Mouse (Mus musculus): Measurements from ENCODE around the gene Fam129a.
"Not testable (repeated sequence)": the region's sequence is repeated elsewhere in the genome, so short reads cannot be mapped to it uniquely, and the experiment has no call there.

Gene Fam129a

DNA sequence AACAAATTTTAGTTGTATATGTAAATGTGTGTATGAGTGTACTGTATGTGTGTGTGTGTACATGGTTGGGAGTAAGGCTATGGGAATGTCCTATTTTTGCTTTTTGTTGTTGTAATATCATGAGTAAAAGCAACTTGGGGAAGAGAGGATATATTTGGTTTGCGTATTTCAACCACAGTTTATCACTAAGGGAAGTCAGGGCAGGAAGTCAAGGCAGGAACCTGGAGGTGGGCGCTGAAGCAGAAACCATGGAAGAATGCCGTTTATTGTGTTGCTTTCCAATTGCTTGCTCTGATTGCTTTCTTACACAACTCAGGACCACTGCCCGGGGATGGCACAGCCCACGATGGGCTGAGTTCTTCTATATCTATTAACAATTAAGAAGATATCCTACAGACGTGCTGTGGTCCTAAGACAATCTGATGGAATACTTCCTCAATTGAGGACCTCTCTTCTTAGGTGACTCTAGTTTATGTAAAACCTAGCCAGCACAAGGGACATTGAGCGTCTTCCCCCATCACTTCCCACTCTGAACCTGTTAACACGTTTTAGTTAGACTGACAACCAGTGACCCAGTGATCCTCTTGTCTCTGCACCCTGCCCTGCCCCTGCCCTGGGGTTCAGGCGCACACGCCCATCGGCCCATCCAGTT lies 13.7 kb downstream of the Fam129a start:
- DNase-seq: no peak

DNA sequence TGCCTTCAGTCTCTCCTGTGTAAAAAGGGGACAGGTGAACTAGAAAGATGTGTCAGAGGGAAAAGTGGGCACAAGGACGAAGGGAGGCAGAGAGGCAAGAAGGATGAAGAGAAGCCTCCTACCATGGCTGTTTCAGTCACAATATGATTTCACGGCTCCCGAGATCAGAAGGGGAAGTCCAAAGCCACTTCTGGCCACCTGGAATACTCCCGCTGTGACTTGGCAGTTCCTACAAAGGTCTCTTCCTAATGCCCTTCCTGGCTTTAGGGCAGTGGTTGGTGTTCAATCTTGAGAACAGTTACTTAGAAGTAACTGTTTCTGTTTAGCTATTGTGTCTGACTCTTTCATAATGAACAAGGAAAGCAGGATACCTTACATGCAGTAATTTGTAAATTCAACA lies 14.7 kb downstream of the Fam129a start:
- no peak for DNase-seq

DNA sequence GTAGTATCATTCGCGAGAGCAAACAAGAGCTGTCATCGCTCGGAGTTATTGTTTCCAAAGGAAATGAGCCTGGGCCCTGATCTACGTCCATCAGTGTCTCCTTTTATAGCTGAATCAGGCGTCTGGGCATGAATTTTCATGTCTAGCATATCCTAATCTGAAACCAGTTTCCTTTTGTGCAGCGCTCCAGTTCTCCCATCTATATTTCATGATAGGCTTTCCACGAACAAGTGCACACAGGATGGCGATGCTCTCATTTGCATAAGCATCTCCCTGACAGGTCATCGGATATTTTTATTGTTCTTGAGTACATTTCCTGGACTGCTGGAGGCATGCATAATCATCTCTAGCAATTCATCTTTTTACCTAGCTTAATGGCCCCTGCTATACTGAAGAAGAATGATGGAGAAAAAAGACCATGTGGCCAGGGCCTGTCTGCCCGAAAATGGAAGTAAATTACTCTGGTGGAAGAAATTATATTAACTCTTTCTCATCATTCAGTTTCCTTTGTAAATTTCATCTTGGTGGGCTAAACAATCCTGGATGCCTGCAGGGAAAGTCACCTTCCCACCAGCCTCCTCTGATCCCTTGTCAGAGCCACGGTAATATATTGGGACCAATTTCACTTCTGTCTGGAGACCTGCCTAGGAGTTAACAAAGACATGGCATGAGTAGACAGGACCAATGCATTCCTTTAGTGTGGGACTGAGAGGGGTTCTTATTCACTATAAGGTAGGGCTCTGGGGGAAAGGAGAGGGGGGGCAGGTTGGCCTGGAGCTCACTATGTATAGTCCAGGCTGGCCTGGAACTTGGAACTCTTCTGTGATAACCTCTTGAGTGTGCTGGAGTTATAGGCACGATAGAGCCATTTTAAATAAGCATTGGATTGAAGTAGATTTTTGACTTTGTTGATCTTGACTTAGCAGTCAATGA lies 21.4 kb downstream of the Fam129a start:
- no peak for DNase-seq

DNA sequence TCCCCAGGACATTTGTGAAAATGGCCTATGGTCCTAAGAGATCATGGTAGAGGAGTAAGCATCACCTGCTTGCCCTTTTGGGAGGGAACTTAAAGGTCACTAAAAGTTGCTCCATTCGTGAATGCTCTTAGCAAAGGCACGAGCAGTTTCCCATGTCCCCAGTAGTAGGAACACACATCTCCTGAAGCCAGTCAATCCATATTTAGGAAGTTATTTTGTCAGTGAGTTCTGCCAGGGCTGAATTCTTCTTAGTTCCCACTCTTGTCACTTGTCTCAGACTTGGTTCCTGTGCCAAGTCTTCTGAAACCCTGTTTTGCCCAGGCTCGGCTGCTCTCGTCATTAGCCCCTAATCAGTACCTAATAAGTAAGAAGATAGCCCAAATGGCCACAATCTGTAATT lies 23.9 kb downstream of the Fam129a start:
- no peak for DNase-seq

DNA sequence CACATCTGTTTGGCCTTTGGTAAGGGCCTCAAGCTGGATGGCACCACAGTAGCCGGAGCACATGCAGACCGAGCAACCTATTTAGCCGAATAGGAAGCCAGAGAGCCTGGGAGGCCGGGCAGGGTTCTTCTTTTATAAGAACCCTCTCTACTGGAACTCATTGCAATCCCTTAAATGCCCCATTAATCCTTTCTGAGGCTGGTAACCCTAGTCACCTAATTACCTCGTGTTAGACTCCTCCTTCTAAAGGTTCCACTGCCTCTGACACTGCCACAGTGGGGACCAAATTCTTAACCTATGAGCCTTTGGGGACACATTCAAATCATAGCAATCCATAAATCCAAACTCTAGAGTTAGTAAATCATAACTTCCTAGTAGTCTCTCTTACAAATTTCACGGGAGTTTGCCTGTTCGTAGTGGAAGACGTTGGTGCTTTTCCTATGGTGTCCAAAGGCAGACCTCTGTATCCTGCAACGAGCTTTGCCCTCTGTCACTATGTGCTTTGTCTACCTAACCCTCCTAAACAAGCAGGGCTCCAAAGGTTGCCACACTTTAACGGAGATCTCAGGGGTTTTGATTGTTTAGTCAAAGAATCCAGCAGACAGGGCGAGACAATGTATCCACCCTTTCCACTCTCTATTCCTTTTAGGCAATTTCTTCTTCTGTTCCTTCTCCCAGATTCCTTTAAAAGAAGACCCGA lies 24.8 kb downstream of the Fam129a start:
- DNase-seq: no peak

DNA sequence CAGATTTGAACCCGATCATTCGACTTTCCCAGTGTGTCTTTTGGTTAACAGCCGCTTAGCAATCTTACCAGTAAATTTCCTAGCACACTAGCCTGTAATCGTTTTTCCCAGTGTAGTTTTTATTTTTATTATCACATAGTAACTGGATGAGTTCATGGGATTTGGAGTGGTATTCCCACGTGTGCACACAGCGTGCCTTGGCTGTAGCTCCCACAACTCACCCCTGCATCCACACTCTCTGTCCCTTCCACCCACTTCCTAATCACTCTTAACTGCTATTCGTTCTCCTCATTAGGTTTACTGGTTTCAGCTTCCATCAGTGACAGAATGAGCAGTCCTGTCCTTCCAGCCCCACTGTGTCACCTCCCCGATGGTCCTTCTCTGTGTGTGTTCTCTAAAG lies 25.6 kb downstream of the Fam129a start:
- DNase-seq: no peak

DNA sequence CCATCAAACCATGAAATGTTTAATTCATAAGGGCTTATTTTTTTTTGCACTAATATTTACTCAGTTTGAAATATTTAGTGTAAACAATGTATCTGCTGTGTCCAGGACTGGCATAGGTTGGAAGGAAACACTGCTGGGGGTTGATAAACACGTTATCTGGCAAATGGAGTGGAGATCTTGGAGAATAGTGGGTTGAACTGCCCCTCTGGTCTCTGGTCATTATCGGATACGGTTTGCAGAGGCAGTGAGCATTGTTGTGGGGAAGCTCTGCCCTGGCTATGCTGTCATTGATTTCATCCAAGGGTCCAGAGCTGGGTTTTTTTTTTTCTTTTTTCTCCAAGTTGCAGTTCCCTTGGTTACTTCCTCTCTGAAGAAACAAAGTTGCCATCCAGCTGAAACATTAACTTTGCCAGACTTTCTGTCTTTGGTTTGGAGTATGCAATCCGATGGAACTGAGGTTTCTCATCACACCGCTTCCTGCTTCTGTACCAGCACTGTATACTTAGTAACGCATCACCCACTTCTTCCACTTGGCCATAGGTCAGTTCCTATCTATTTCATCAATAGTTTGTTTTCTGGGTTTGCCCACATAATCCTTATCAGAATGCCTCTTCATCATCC lies 26.8 kb downstream of the Fam129a start:
- DNase-seq: no peak

DNA sequence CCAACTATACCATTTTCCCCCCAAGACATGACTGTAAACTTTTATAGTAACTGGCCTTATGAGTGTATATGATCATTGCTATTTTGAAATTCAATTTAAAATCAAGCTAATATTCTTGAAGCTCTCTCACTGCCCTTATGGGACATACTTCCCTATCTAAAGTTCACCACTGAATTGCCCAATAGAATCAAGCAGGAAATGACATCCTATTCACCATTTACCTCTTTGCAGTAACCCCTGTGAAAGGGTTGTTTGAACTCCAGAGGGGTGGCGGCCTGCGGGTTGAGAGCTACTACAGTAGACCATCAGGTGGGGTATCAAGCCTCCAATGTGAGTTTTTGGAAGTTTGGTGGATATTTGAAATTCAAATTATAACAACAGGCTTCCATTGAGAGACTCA lies 27.9 kb downstream of the Fam129a start:
- no peak for DNase-seq

DNA sequence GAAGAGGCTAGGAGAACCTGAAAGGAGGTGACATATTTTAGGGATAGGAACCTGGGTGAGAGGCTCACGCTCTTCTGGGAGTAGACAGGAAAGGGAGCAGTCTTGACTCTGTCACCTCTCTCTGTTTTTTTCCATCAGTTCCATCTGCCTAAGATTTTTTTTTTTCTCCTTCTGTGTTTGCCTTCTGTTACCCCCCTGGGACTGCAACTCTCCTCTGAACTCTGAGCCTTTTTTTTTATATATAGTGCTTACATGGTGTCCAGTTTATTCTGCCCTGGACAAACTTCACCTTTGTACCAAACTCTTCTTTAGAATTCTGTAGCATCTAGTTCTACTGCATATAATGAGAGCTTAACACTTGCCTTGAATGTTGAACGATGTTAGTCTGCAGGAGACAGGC lies 33.3 kb downstream of the Fam129a start:
- no peak for DNase-seq

DNA sequence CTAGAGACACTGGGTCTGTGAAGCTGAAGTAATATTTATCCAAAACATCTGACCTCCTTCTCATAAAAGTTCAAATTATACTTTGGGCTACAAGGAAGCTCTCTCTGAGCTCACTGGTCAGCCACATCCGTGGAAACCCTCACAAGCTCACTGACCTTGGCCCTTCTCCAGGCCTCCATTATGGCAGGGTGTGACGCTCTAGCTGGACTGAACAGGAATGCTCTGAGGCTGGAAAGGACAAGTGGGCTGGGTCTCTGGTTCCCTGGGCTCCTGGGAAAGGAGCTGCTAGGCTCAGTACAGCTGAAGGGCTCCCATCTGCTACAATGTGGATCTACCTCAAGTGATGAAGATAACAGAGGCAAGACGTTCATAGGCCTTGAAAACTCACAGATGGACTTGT lies 37.0 kb downstream of the Fam129a start:
- DNase-seq: not testable (repeated sequence)

DNA sequence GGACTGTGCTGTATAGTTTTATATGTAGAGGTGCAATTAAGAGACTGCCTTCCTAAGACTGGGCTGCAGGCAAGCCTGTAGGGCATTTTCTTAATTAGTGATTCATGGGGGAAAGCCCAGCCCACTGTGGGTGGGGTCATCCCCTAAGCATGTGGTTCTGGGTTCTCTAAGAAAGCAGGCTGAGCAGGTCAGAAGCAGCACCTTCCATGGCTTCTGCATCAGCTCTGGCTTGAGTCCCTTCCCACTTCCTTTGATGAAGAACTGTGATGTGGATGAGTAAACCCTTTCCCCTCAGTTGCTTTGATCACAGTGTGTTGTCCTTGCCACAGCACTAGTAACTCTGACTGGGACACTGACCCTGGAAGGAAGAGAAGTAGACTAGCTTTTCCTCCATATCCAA lies 39.6 kb downstream of the Fam129a start:
- DNase-seq: no peak

DNA sequence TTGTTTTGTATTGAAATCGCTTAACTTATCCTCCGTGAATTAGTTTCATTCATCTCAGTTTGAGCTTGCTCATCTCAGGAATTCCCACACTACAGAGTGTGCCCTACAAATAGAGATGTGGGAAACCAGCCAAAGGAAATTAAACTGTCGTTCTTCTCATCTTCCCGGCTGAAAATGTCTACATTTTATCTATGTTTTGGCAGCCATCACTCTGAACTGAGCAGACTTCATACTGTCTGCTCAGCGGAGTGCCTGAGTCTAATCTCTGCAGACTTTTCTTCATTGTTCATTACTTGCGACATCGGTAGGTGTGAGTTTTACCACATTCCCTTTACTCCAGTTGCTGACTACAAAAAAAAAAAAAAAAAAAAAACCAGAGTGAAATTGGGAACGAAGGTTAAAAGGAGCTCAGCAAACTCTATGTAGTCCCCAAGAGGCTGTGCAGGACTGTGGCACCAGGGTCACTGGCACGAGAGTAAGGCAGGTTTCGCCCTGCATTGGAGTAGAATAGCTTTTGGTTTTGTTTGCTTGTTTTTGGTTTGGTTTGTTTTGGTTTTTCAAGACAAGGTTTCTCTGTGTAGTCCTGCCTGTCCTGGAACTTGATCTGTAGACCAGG lies 43.4 kb downstream of the Fam129a start:
- DNase-seq: no peak

DNA sequence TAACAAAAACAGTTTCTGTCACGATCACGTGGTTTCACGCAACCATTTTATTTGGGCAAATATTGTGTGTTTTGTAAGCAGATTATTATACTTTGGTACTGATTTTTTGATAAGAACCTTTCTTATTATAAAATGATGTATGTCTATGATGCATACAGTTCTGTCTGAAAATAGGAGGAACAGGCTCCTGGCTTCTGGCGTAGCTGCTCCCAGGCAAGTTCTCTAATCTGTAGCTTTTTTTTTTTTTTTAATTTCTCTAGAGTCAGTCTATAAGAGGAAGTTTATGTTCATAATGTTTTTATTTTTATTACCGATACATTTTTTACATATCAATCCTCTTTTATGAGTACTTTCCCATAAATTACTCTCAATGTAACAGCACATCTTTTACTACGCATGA lies 44.6 kb downstream of the Fam129a start:
- DNase-seq: no peak

DNA sequence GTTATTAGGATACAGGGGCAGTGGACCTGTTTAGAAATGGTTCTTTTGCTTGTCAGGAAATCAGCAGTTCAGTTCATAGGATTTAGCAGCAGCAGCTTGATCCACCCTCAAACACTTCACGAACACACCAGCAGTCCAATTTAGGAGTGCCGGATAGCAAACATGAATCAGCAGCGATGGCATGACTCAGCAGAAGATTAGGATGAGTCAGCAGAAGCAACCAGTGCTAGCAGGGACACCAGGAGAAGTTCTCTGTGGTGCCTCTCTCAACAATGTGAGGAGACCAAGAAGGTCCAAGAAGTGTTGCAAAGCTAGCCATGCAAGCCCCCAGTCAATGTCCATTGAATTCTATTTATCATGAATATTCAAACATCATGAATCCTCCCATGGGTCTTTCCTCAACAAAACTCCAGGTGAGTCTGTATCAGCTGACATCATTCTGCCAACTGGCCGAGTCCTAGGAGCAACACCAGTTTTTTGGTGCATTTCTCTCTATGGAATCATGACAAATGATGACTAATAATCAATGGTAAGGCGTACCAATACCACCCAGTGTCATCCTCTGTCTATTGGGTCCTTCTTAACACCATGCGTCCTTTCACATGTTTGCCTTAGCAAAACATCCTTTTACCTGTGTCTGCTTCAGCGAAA lies 45.7 kb downstream of the Fam129a start:
- DNase-seq: no peak

DNA sequence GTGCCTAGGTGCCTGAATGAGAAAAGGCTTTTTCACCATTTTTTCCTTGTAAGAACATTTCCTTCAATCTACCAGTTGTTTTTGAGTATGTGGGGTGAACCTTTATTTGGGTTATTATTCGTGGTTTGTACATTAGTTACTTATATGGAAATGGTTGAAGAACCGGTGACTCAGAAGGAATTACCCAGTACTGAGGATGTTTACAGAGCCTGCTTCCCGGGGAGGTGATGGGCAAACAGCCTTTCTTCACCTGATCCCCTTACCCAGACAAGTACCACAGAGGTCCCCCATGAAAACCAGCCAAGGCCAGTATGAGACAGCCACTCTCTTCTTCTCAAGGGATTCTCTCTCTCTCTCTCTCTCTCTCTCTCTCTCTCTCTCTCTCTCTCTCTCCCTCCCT lies 47.3 kb downstream of the Fam129a start:
- DNase-seq: no peak

DNA sequence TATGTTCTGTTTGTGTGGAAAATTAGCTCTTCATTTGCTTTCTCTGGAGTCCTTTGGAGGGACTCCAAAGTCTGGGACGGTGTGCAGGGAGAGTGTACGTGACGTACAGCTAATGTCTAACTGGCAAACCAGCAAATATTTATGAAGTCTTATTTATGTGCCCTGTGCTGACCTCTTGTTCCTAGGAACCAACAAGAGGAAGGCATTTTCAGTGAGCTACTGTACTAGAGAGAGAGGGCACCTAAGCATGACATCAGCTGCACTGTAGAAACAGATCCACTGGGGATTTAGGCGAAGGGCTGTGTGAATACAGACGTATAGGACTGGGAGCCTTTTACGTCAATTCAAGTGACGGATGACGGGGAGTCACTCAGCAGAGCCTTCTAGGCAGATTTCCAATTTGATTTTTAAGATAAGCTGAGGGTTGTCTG lies 48.3 kb downstream of the Fam129a start:
- DNase-seq: no peak

DNA sequence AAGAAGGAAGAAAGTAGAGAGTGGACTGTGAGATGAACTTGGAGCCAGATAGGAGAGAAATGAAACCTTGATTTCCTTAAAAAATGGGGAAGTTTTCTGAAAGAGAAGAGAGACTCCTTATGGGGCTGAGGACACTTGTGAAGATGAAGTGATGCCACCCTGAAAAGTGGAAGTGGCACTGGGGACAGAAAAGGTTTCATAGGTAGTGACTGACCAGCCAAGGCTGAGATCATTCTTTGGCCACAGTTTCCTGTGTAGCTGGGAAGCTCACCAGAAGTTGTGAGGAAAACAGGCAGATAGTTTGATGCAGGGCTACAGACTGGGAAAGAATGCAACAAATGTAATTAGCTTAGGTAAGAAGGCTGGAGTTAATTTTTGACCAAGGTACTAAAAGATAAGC lies 49.7 kb downstream of the Fam129a start:
- no peak for DNase-seq

DNA sequence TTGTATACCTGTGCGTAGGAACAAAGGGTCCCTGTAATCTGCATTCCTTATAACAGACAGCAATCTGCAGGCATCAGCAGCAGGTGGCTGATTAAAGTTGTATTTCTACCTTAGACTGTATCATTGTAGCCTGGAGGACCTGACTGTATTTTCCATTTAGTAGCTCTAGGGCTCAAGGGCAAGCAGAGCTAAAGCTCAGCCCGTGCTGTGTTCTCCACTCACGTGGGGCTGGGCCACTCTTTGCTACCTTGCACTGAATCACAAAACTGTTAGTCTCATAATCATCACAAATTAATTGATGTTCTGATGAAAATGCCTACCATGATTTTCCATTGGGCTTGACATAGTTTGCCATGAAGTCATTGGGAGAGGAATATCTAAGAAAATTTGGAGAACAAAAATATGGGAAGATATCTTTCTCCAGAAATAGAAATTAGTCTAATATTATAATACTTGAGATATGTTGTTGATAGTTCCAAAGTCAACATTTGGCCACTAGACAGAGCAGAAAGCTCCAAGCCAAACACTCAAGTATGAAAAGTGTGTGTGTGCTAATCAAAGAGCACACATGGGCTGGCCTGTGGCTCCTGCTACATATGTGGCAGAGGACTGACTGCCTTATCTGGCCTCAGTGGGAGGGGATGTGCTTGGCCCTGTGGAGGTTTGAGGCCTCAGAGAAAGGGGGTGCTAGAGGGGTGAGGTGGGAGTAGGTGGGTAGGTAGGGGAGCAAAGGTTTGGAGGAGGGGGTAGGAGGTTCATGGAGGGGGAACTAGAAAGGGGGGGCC lies 53.6 kb downstream of the Fam129a start:
- no peak for DNase-seq

DNA sequence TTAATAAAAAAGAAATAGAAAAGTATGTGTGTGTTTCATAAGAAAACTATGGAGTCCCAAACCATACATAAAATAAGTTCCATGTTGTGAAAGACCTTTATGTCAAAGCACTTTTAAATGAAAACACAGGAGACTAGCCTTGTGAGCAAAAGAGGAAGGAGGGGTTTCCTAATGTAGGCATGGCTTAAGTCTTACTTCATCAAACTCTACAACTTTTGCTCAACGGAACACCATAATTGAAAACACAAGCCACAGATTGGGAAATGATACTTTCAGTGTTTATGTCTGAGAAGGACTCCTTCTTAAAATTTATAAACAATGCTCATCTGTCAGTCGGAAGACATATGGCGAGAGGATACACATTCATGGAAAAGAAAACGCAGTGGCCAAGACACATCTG lies 54.3 kb downstream of the Fam129a start:
- DNase-seq: no peak

DNA sequence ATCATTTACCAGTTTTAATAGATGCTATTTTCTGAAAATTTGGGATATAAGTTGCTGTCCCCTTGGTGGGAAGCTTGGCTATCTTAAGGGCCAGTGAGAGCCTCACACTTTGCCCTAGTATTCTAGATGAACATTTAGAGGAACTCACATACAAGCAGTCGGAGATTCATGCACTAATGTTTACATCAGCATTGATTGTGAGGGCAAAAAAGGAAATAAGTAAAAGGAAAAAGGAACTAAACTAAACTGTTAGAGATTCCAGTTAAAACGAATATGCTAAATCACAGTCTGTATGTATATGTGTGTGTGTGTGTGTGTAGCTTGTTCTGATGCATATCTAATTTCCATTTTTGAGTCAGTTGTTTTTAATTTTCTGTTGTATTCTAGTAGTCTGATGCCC lies 54.7 kb downstream of the Fam129a start:
- no peak for DNase-seq

DNA sequence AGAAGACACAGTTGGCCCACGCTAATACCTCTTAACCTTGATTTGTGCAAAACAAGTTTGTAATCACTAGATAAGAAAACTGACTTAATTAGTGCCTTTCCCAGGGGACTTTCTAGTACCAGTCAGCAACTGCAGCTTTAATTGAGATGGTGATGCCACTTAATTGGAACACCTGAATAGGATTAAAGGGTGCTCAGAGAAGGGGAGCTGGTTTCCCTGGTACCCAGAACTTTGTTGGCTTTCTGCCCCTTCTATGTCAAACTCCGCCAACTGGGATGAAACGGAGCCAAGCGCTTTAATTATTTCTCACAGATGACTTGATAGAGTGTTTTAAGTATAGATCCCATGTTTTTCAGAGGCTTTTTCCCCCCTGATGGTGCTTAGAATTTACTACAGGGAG lies 55.6 kb downstream of the Fam129a start:
- DNase-seq: no peak

Measured in spleen, adult 18-20 months (tissue).